Mouse (Mus musculus): ENCODE measurements around the gene Shtn1. TPM values are rescaled to one million over a fixed set of nuclear protein-coding genes. Genes with fewer than 3 reads are reported as not detected.

Gene Shtn1
- total RNA-seq, 2 experiments from 2014 or later, result 0.67 to 0.99 TPM

- peak overlapping the region; percentile 66 for H3K4me3 ChIP-seq
- no peak for DNase-seq
Observed at GRCm38 (mm10) chr19:58978401-58979171, 97.3 kb downstream of the Shtn1 start.

GRCm38 (mm10) chr19:58975216-58975863 is 100.6 kb downstream of the Shtn1 start:
- TF ChIP-seq CTCF (IDR thresholded peaks at IDR 0.05), result no peak
- intact Hi-C loops (cut with DNase I), result no loop called here

More at GRCm38 (mm10) chr19:58978401-58979171, 97.3 kb downstream of the Shtn1 start:
- H3K27ac ChIP-seq, result no peak overlapping the region
- no peak for TF ChIP-seq CTCF (IDR thresholded peaks at IDR 0.05)
- intact Hi-C loops (cut with DNase I), result no loop called here

GRCm38 (mm10) chr19:58974126-58974525 is 101.8 kb downstream of the Shtn1 start:
- no peak overlapping the region for H3K27ac ChIP-seq
- H3K4me3 ChIP-seq, result no peak overlapping the region
- no peak for DNase-seq
- intact Hi-C loops (cut with DNase I), result no loop called here
- TF ChIP-seq CTCF (IDR thresholded peaks at IDR 0.05), result no peak

More at GRCm38 (mm10) chr19:58975216-58975863, 100.6 kb downstream of the Shtn1 start:
- no peak overlapping the region for H3K27ac ChIP-seq
- no peak for DNase-seq
- 0 out of 2 replicates have a peak overlapping the region, but pooled peaks have one; percentile 11 for H3K4me3 ChIP-seq

- no peak for TF ChIP-seq CTCF (IDR thresholded peaks at IDR 0.05)
- peak overlapping the region; percentile 31 for H3K4me3 ChIP-seq
- H3K27ac ChIP-seq, result no peak overlapping the region
- intact Hi-C loops (cut with DNase I), result no loop called here
- DNase-seq, result no peak
Observed at GRCm38 (mm10) chr19:58970826-58971225, 105.1 kb downstream of the Shtn1 start.

GRCm38 (mm10) chr19:58968731-58969506 is 107.0 kb downstream of the Shtn1 start:
- TF ChIP-seq CTCF (IDR thresholded peaks at IDR 0.05), result no peak
- no peak overlapping the region for H3K4me3 ChIP-seq
- intact Hi-C loops (cut with DNase I), result no loop called here
- H3K27ac ChIP-seq, result no peak overlapping the region
- DNase-seq, result no peak

GRCm38 (mm10) chr19:58963011-58963410 is 112.9 kb downstream of the Shtn1 start:
- Histone ChIP-seq H3K27ac (no peak overlapping the region), H3K4me3 (no peak overlapping the region)
- TF ChIP-seq CTCF (IDR thresholded peaks at IDR 0.05), result no peak
- DNase-seq, result no peak
- intact Hi-C loops (cut with DNase I), result no loop called here

- TF ChIP-seq CTCF (IDR thresholded peaks at IDR 0.05), result no peak
- intact Hi-C loops (cut with DNase I), result no loop called here
- no peak overlapping the region for H3K4me3 ChIP-seq
- no peak overlapping the region for H3K27ac ChIP-seq
- no peak for DNase-seq
Observed at GRCm38 (mm10) chr19:58954779-58955178, 121.1 kb downstream of the Shtn1 start.

GRCm38 (mm10) chr19:58952236-58952635 is 123.7 kb downstream of the Shtn1 start:
- no peak for TF ChIP-seq CTCF (IDR thresholded peaks at IDR 0.05)
- DNase-seq, result no peak
- Histone ChIP-seq H3K27ac (no peak overlapping the region), H3K4me3 (no peak overlapping the region)
- intact Hi-C loops (cut with DNase I), result no loop called here

- H3K27ac ChIP-seq, result no peak overlapping the region
- intact Hi-C loops (cut with DNase I), result no loop called here
- no peak for TF ChIP-seq CTCF (IDR thresholded peaks at IDR 0.05)
- DNase-seq, result no peak
- H3K4me3 ChIP-seq, result no peak overlapping the region
Observed at GRCm38 (mm10) chr19:58951521-58951920, 124.4 kb downstream of the Shtn1 start.

- TF ChIP-seq CTCF (IDR thresholded peaks at IDR 0.05), result no peak
- Histone ChIP-seq H3K27ac (no peak overlapping the region), H3K4me3 (no peak overlapping the region)
- intact Hi-C loops (cut with DNase I), result loop anchor here (10.0 kb wide), 1 partner anchor 399 kb away; the partner anchor contains the start of gene Pdzd8
- no peak for DNase-seq
Observed at GRCm38 (mm10) chr19:58945959-58946358, 129.9 kb downstream of the Shtn1 start.

GRCm38 (mm10) chr19:58942841-58943828 is 132.8 kb downstream of the Shtn1 start, which contains the start of the genes Eno4 and Hspa12a:
Gene Eno4 (plus strand): TSS chr19:58943425.
Gene Hspa12a (minus strand): TSS chr19:58943654.
- peak; percentile 94 for DNase-seq
- H3K4me3 ChIP-seq, result peak within 1 kb of the TSS; percentile 82
- intact Hi-C loops (cut with DNase I), result loop anchor here (10.0 kb wide), 1 partner anchor 402 kb away; the partner anchor contains the start of gene Pdzd8
- no peak for TF ChIP-seq CTCF (IDR thresholded peaks at IDR 0.05)
- H3K27ac ChIP-seq, result peak within 1 kb of the TSS; percentile 79
